Mouse (Mus musculus) kidney, adult 2 months (tissue): ENCODE data around the gene Tex47.

Source experiments
- CTCF ChIP-seq: fragments of 200-500 bp; conservative IDR thresholded peaks from 2 replicates; pipeline ENCODE4 v1.5.1; 2011; ENCODE audit warnings: low read depth, mild to moderate bottlenecking, control low read depth, low read length, moderate library complexity, mixed read lengths; ENCODE audit not compliant: insufficient read depth, insufficient read length
- POLR2A ChIP-seq: fragments of 200-500 bp; IDR thresholded peaks from one replicate; pipeline ENCODE4 v1.6.1; 2011; ENCODE audit warnings: low read depth, low read length, control low read depth

- TF ChIP-seq CTCF, result no peak
- no peak for TF ChIP-seq POLR2A
Measured at GRCm38 (mm10) chr5:7303819-7304218, at the start of gene Tex47.
